Mouse (Mus musculus) cortical plate, adult 2 months (tissue): Measurements from ENCODE around the gene Fzr1. TPM values are rescaled to one million over a fixed set of nuclear protein-coding genes. Genes with fewer than 3 reads are reported as not detected.

Source experiments
- H3K27ac ChIP-seq: fragments of 200-500 bp; 2 replicates; pipeline ENCODE4 v1.5.1; 2012; ENCODE audit warnings: low read length, control low read depth, inconsistent platforms; ENCODE audit not compliant: insufficient read depth
- H3K4me1 ChIP-seq: fragments of 200-500 bp; 2 replicates; pipeline ENCODE4 v1.6.1; 2011; ENCODE audit warnings: low read length; ENCODE audit not compliant: control insufficient read depth, insufficient read depth
- H3K4me3 ChIP-seq: fragments of 200-500 bp; 2 replicates; pipeline ENCODE4 v1.5.1; 2011; ENCODE audit warnings: mild to moderate bottlenecking, low read length, control low read depth; ENCODE audit not compliant: insufficient read depth
- CTCF ChIP-seq: fragments of 200-500 bp; IDR thresholded peaks from 2 replicates; pipeline ENCODE4 v1.5.1; 2011; ENCODE audit warnings: mild to moderate bottlenecking, control low read depth, low read length; ENCODE audit not compliant: insufficient read depth; ENCODE audit errors: extremely low read depth
- POLR2A ChIP-seq: fragments of 200-500 bp; IDR thresholded peaks from 2 replicates; pipeline ENCODE4 v1.6.1; 2011; ENCODE audit warnings: mild to moderate bottlenecking, low read length, control low read depth; ENCODE audit not compliant: insufficient read depth; ENCODE audit errors: extremely low read depth
- polyA plus RNA-seq: library from polyadenylated mRNA; depleted of rRNA; stranded (reverse); fragments of >200 nt; gene quantifications from 2 replicates; pipeline ENCODE4 v1.2.3, GENCODE M21; 2012

The Fzr1 gene
- polyA plus RNA-seq, 1 experiment: 75.5 TPM

- Histone ChIP-seq H3K4me3 (no peak overlapping the region), H3K4me1 (peaks cover 24% of the 10 kb centered on the region), H3K27ac (peak overlapping the region; percentile 45)
- TF ChIP-seq CTCF (no peak), POLR2A (no peak)
These were observed 32.0 kb upstream of the Fzr1 start for GRCm38 (mm10) chr10:81410350-81410749.

- Histone ChIP-seq H3K4me1 (peaks cover 20% of the 10 kb centered on the region), H3K4me3 (no peak overlapping the region), H3K27ac (no peak overlapping the region)
- TF ChIP-seq CTCF: no peak
- TF ChIP-seq POLR2A: no peak
These were observed 31.0 kb upstream of the Fzr1 start for GRCm38 (mm10) chr10:81409330-81409729.

DNA sequence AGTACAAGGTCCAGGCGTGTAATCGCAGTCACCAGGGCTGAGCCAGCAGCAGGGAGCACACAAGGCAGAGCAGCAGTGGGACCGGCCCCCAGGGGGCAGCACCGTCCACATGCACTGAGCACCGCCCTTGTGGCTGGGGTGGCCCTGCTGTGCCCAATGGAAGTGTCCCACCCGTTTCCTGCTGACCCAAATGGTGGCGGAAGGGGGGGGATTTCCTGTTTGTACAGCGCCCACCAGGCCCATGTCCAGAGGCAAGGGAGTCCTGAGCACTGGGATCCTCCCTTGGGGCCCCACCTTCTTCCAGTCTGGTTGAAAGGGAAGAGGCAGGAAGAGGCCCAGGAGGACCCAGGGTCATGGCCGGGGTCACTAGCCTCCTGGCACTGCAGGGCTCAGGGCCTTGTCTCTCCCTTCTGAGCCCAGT, 30.6 kb upstream of the Fzr1 start:
- TF ChIP-seq POLR2A (no peak), CTCF (peak; percentile 65)
- H3K27ac ChIP-seq: 0 out of 2 replicates have a peak overlapping the region, but pooled peaks have one; percentile 34
- peaks cover 17% of the 10 kb centered on the region for H3K4me1 ChIP-seq
- H3K4me3 ChIP-seq: no peak overlapping the region

DNA sequence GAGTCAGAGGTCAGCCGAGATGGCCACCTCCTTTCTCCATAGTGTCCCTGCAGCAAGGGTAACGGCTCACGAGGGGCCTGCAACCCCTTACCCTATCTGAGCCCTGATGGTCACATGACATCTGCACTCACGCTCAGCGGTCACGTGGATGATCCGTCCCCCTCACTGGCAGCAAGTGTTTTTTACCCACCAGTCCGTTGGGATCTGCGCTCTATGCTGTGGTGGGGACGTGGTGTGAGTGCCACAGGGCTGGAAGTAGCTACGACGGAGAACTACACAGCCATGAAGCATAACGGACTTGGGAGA, 30.1 kb upstream of the Fzr1 start:
- Histone ChIP-seq H3K4me1 (peaks cover 14% of the 10 kb centered on the region), H3K4me3 (no peak overlapping the region), H3K27ac (peak overlapping the region; percentile 34; the same call in 1 of the 2 replicates)
- no peak for TF ChIP-seq POLR2A
- no peak for TF ChIP-seq CTCF

DNA sequence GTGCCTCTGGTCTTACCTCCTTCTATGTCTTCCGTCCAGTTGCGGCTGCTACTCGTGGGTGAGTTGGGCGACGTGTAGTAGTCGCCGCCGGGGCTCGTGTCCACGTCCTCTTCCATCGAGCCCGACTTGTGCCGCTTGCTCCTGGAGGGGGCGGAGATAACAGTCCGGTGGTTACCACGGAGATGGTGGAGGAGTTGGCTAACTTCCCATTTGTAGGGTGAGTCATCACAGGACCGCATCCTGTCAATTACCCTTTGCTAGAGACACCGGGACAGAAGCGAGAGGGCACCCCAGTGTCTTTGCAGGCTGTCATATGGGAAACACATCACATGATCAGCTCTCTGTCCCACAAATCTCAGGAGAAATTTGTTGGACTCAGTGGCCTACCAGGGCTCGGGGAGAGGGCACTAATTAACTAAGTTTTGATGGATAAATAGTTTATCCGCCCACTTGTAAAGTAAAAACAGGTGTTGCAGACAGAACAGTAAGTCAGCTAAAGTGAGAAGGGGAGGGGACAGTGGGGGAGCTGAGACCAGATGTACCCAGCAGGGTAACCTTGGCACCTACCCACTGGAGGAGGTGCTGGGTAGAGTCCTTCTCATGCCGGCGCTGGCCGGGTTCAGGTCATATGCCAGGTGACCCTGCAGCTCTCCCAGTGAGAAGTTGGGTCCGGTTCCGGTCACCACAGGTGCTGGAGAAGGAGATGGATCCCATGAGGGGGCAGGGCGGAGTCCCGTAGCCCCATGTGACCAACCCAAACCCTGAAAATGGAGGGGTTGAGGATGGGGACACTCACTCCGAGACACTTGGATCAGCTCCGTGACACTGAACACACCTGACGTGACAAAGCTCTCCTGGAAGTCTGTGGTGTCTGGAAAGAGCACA, 29.5 kb upstream of the Fzr1 start:
- Histone ChIP-seq H3K4me3 (no peak overlapping the region), H3K4me1 (peaks cover 14% of the 10 kb centered on the region), H3K27ac (peak overlapping the region; percentile 34; the same call in 1 of the 2 replicates)
- no peak for TF ChIP-seq POLR2A
- no peak for TF ChIP-seq CTCF

DNA sequence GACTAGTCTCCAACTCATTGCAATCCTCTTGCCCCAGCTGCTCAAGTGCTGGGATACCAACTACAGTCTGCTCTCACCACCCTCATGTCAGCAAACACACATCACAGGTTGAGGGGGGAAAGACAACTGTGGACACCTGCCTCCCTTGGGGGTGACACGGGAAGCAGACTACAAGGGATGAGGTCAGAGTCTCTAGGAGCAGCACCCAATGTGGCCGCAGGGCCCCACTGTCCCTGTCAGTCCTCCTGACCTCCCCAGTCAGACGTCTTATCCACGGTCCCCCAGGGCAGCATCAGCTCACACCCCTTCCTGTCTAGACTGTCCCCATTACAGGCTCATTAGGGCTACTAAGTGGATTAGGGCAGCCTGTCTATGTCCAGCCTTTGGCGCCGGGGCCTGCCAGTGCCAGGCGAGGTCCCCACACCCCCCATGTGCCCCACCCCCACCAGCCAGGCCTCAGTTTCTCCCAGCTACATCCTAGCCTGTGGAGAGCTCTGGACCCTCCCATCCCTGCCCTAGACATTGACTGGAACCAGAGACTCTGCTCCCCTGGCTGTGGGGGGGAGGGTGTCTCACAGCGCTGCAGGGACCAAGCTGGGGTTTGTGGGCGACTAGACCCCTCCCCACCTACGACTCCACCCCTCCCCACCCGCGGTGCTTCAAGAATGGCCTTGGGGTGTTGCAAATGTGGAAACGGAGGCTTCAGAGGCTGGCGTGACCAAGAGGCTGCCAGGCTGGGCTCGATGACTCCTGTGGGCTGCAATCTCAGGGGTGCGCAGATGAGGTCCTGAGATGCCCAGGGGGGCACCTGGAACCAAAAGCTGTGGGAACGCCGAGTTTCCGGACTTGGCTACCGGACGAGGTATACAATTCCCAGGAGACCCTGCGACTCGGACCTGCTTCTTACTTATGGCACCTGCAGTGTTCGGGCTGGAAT, 28.5 kb upstream of the Fzr1 start:
- TF ChIP-seq CTCF (no peak), POLR2A (no peak)
- Histone ChIP-seq H3K27ac (no peak overlapping the region), H3K4me3 (no peak overlapping the region), H3K4me1 (peaks cover 12% of the 10 kb centered on the region)

DNA sequence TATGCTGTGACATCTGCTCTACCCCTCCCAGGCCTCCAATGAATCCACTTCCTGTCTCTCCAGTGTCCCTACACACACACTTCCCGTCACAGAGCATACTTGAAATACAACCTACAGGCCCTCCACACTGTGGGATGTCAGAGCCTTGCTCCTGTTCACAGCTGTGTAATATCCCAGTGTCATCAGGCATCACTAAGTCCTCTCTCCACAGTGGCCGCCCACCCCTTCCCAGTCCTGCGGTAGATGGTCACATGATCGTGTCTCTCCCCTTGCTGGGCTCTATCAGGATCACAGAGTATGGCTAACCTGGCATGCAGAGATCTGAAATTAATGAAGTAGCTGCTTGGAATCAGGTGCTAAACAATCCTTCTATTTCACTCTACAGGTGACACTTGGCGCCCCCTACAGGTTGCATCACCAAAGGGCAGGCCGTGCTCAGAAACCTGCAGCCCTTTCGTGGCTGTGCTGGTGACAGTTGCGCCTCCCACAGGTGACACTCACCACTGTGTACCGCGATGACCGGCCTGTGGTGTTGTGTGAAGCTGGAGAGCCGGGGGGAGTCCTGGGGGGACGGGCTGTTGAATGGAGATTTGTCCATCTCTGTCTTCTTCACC, 27.4 kb upstream of the Fzr1 start:
- H3K27ac ChIP-seq: no peak overlapping the region
- no peak overlapping the region for H3K4me3 ChIP-seq
- TF ChIP-seq CTCF (peak; percentile 63), POLR2A (no peak)
- H3K4me1 ChIP-seq: peaks cover 7% of the 10 kb centered on the region

DNA sequence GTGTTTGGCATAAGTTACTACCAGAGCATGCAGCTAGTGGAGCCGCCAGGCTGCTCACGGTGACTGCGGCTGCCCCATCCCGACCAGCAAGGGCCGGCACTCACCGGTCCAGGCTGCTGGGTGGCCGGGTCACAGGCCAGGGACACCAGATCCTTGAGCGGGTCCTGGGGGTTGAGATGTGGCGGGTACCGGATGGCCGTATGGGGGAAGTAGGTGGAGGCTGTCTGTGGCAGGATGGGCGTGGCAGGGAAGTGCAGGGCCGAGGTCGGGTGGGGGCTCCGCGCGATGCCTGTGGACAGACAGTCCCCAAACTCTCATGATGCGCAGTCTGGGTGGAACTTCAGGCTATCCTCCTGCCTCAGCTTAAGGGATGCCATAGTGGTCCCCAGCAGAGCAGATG, 26.4 kb upstream of the Fzr1 start:
- Histone ChIP-seq H3K4me3 (no peak overlapping the region), H3K27ac (no peak overlapping the region), H3K4me1 (peaks cover 6% of the 10 kb centered on the region)
- TF ChIP-seq POLR2A: no peak
- no peak for TF ChIP-seq CTCF

GRCm38 (mm10) chr10:81404082-81404481, 25.8 kb upstream of the Fzr1 start:
- TF ChIP-seq CTCF (no peak), POLR2A (no peak)
- no peak overlapping the region for H3K27ac ChIP-seq
- peaks cover 6% of the 10 kb centered on the region for H3K4me1 ChIP-seq
- no peak overlapping the region for H3K4me3 ChIP-seq
